Mouse (Mus musculus) right cerebral cortex, postnatal 4 days (tissue): ENCODE measurements around the gene Olfr354.

Experiments
- DNase-seq: peaks from one replicate; pipeline ENCODE4 v3.0.0-alpha.2; 2022

The Olfr354 gene

DNA sequence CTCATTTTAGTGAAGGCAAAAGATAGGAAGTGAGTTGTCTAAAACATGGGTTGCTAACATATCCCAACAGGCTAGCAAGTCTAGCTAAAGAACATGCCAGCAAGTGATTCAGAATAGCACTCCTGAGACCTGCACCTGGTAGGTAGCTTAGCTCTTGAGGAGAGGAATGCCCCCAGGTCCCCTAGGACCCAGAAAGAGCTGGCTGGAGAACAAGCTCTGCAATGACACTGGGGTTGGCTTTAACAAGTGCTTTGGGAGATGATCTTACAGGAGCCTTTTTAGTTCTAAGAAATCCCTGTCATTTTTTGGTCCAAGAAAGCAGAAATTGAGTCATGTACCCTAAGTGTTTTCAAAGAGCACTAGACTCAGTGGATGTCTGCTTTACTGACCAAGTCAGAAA lies at the start of gene Olfr354:
TSS of gene Olfr354 (plus strand) at position 301 of the 400 bp plus-strand sequence.
- DNase-seq, result no peak

DNA sequence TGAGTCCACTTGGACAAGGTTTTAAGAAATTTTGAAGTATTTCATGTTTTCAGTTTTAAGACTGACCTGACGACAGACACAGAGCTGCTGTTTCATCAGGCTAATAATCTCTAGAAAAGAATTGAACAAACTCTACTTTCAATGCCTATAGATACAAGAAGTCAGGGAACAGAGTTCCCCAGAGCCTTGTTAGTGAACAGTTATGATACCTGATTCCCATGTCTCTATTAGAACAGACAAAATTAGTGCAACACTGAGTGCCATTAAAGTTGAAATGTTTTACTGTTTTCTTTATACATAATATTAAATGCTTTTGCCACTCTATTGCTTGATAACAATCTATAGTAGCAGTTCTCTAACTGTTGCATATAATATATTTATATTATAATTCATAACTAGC lies 42.9 kb upstream of the Olfr354 start, which contains the start of gene Olfr351:
TSS of gene Olfr351 (minus strand) at position 101 of the 400 bp plus-strand sequence.
- no peak for DNase-seq

DNA sequence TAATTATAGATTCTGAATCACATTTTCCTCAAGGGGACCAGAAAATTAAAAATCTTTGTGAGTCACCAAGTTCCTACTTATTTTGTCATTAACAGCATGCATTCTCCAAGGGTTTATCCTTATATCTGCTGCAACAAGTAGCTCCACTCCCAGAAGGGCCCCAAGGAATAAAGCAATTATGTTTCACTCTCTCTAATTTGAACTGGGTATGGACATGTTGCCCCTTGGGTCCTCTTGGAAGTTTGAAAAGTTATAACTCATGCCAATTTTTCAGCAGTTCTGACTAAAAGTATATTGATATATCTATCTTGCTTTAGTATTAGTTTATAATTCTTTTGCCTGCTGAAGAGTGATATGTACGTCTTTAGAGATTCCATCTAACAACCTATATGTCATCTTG lies 37.3 kb upstream of the Olfr354 start, which contains the start of gene Olfr352:
TSS of gene Olfr352 (plus strand) at position 301 of the 400 bp plus-strand sequence.
- no peak for DNase-seq

DNA sequence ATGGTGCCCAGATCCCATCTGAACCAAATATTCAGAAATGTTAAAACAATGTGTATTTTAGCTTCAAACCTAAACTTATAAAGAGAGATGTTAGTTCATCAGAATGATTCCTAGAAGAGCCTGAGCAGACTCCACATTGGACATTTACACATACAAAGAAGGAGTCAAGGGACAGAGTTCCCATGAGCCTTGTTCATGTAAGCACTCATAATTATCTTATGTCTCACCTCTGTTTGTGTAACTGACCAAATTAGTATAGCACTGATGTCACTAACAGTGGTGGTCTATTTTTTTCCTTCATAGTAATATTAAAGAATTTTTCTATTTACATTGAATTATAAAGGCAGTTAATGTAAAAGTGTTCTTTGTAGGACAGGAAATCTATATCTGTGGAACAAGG lies 12.6 kb upstream of the Olfr354 start, which contains the start of gene Olfr353:
TSS of gene Olfr353 (minus strand) at position 101 of the 400 bp plus-strand sequence.
- no peak for DNase-seq

DNA sequence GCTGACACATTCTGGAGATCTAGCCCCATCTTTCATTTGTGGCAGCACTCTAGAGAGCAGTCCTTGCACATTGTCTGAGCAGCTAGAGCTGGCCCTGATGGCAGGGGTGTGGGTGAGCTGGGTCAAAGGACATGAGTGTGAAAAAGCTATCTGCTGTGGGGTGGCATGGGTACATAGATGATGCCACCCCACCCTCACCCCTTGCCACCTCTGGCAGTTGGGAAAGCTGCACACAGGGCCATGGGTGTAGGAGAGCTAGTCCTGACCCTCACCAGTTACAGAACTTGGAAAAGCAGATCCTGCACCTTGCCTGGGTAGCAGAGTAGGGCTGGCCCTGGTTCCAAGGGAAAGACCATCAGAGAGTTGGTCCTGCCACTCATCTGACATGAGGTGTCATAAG lies 8.4 kb upstream of the Olfr354 start:
- DNase-seq, result no peak

DNA sequence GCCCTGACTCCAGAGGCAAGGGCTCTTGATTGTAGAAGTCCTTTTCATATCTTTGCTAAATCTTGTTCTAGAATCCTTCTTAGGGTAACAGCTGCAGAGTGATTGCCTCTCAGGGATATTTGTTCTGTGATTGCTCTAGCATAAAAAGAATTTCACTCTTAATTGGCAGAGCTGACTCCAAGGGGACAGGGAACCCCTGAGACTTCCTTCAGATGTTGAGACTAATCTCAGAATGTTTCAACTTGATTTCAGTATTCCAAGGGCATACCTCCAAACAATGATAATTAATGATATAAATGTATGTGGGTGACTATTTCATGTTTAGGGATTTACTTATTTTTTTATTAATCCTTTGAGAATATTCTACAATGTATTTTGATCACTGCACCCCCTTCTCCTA lies 23.3 kb downstream of the Olfr354 start, which contains the start of gene Olfr355:
TSS of gene Olfr355 (minus strand) at position 101 of the 400 bp plus-strand sequence.
- DNase-seq, result no peak

DNA sequence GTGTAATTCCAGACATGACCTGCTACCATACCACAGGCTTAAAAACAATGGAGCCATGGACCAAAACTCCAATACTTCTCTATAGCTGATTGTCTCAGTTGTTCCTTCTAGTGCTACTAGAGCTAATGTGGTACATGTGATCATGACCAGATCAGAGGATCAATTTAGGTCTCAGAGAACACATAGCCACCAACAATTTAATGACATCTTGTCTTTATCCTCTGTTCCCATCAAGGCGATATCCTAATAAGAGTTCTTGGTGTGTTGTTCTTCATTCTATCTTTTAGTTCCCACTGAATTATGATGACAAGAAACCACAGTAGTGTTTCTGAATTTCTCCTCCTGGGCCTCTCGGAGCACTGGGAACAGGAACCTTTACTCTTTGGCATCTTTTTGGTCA lies 31.3 kb downstream of the Olfr354 start, which contains the start of gene Olfr356:
TSS of gene Olfr356 (plus strand) at position 301 of the 400 bp plus-strand sequence.
- DNase-seq, result no peak
